Mouse (Mus musculus): ENCODE measurements around the gene Omd. TPM values are rescaled to one million over a fixed set of nuclear protein-coding genes. Genes with fewer than 3 reads are reported as not detected.

Gene Omd
- 1.8 and 2.0 TPM in 2 replicates for polyA plus RNA-seq (2015; fragmentation: Nextera tagmentation; extraction: Ambion mirVana)

- 39% methylated on average over 8 of the region's 8 CpGs for WGBS
- H3K4me3 ChIP-seq (ENCODE audit: low read length): no peak within 1 kb of the TSS
These were observed at the start of gene Omd for GRCm38 (mm10) chr13:49581541-49582530. TSS of gene Omd (plus strand) at chr13:49582462.

GRCm38 (mm10) chr13:49536946-49537345, 45.3 kb upstream of the Omd start:
- 94% methylated on average over 1 of the region's 1 CpGs for WGBS
- no peak overlapping the region for H3K27ac ChIP-seq (ENCODE audit: low read length)
- no peak overlapping the region for H3K4me2 ChIP-seq (ENCODE audit: low read depth, low read length)
- no peak overlapping the region for H3K4me3 ChIP-seq (ENCODE audit: low read length)
- no peaks in the 10 kb centered on the region for H3K27me3 ChIP-seq (ENCODE audit: control insufficient read depth, insufficient read depth, low read depth, low read length)
- no peaks in the 10 kb centered on the region for H3K4me1 ChIP-seq (replicated peaks; ENCODE audit: control insufficient read depth, insufficient read depth, low read length)
- no peaks in the 10 kb centered on the region for H3K9me3 ChIP-seq (ENCODE audit: control insufficient read depth, low read length)
- ATAC-seq (ENCODE audit: low read depth): no peak
- no peak overlapping the region for H3K9ac ChIP-seq (ENCODE audit: low read length)
- H3K36me3 ChIP-seq (ENCODE audit: control insufficient read depth, insufficient read depth, low read length): no peaks in the 10 kb centered on the region

More at GRCm38 (mm10) chr13:49581541-49582530, at the start of gene Omd:
- H3K9ac ChIP-seq (ENCODE audit: low read length): no peak within 1 kb of the TSS
- no peaks in the 10 kb centered on the region for H3K36me3 ChIP-seq (ENCODE audit: control insufficient read depth, insufficient read depth, low read length)
- H3K27me3 ChIP-seq (ENCODE audit: control insufficient read depth, insufficient read depth, low read depth, low read length): no peaks in the 10 kb centered on the region
- H3K27ac ChIP-seq (ENCODE audit: low read length): peak within 1 kb of the TSS; percentile 90
- no peaks in the 10 kb centered on the region for H3K9me3 ChIP-seq (ENCODE audit: control insufficient read depth, low read length)
- no peak within 1 kb of the TSS for H3K4me2 ChIP-seq (ENCODE audit: low read depth, low read length)
- peaks cover 2% of the 10 kb centered on the region; the same call in 1 of the 2 replicates for H3K4me1 ChIP-seq (replicated peaks; ENCODE audit: control insufficient read depth, insufficient read depth, low read length)
- peak; percentile 71 for ATAC-seq (ENCODE audit: low read depth)

- H3K27ac ChIP-seq (ENCODE audit: low read length): no peak overlapping the region
- H3K27me3 ChIP-seq (ENCODE audit: control insufficient read depth, insufficient read depth, low read depth, low read length): no peaks in the 10 kb centered on the region
- no peaks in the 10 kb centered on the region for H3K4me1 ChIP-seq (replicated peaks; ENCODE audit: control insufficient read depth, insufficient read depth, low read length)
- no peaks in the 10 kb centered on the region for H3K9me3 ChIP-seq (ENCODE audit: control insufficient read depth, low read length)
- no peak for ATAC-seq (ENCODE audit: low read depth)
- no peaks in the 10 kb centered on the region for H3K36me3 ChIP-seq (ENCODE audit: control insufficient read depth, insufficient read depth, low read length)
- WGBS: 82% methylated on average over 1 of the region's 1 CpGs
- H3K4me2 ChIP-seq (ENCODE audit: low read depth, low read length): no peak overlapping the region
- H3K9ac ChIP-seq (ENCODE audit: low read length): no peak overlapping the region
- no peak overlapping the region for H3K4me3 ChIP-seq (ENCODE audit: low read length)
These were observed 43.6 kb upstream of the Omd start for GRCm38 (mm10) chr13:49538693-49539092.

- no peaks in the 10 kb centered on the region for H3K4me1 ChIP-seq (replicated peaks; ENCODE audit: control insufficient read depth, insufficient read depth, low read length)
- peak; percentile 76 for ATAC-seq (ENCODE audit: low read depth)
- no peaks in the 10 kb centered on the region for H3K27me3 ChIP-seq (ENCODE audit: control insufficient read depth, insufficient read depth, low read depth, low read length)
- peak within 1 kb of the TSS; percentile 49; the same call in 1 of the 2 replicates for H3K27ac ChIP-seq (ENCODE audit: low read length)
- no peaks in the 10 kb centered on the region for H3K36me3 ChIP-seq (ENCODE audit: control insufficient read depth, insufficient read depth, low read length)
- H3K4me2 ChIP-seq (ENCODE audit: low read depth, low read length): no peak within 1 kb of the TSS
- H3K4me3 ChIP-seq (ENCODE audit: low read length): no peak within 1 kb of the TSS
- H3K9me3 ChIP-seq (ENCODE audit: control insufficient read depth, low read length): no peaks in the 10 kb centered on the region
- no peak within 1 kb of the TSS for H3K9ac ChIP-seq (ENCODE audit: low read length)
- WGBS: 35% methylated on average over 3 of the region's 3 CpGs
These were observed 38.0 kb upstream of the Omd start, which contains the start of gene Aspn for GRCm38 (mm10) chr13:49544279-49544678. TSS of gene Aspn (plus strand) at chr13:49544443.

DNA sequence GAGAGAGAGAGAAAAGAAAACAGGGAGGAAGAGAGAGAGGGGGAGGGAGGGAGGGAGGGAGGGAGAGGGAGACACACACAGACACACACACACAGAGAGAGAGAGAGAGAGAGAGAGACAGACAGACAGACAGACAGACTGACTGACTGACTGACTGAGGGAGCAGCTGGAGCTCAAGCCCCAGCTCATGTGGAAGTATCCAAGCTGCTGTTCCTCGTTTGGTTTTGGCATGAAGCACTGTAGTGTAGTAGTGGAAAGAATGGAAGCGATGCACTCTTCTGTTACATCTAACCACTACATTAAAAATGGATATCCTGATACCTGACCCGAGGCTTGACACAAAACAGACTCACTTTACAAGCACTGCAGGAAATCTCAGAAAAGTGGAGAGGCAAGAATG, 36.6 kb upstream of the Omd start:
- H3K4me1 ChIP-seq (replicated peaks; ENCODE audit: control insufficient read depth, insufficient read depth, low read length): no peaks in the 10 kb centered on the region
- H3K4me2 ChIP-seq (ENCODE audit: low read depth, low read length): no peak overlapping the region
- H3K27ac ChIP-seq (ENCODE audit: low read length): peak overlapping the region; percentile 15; the same call in 1 of the 2 replicates
- no peak for ATAC-seq (ENCODE audit: low read depth)
- no peak overlapping the region for H3K9ac ChIP-seq (ENCODE audit: low read length)
- H3K9me3 ChIP-seq (ENCODE audit: control insufficient read depth, low read length): no peaks in the 10 kb centered on the region
- H3K36me3 ChIP-seq (ENCODE audit: control insufficient read depth, insufficient read depth, low read length): no peaks in the 10 kb centered on the region
- no peak overlapping the region for H3K4me3 ChIP-seq (ENCODE audit: low read length)
- 44% methylated on average over 3 of the region's 3 CpGs for WGBS
- no peaks in the 10 kb centered on the region for H3K27me3 ChIP-seq (ENCODE audit: control insufficient read depth, insufficient read depth, low read depth, low read length)

- 63% methylated on average over 1 of the region's 1 CpGs for WGBS
- Histone ChIP-seq H3K27ac (ENCODE audit: low read length) (peak overlapping the region; percentile 15), H3K36me3 (ENCODE audit: control insufficient read depth, insufficient read depth, low read length) (no peaks in the 10 kb centered on the region), H3K9me3 (ENCODE audit: control insufficient read depth, low read length) (no peaks in the 10 kb centered on the region), H3K9ac (ENCODE audit: low read length) (no peak overlapping the region), H3K4me3 (ENCODE audit: low read length) (no peak overlapping the region), H3K27me3 (ENCODE audit: control insufficient read depth, insufficient read depth, low read depth, low read length) (no peaks in the 10 kb centered on the region), H3K4me2 (ENCODE audit: low read depth, low read length) (no peak overlapping the region), H3K4me1 (replicated peaks; ENCODE audit: control insufficient read depth, insufficient read depth, low read length) (no peaks in the 10 kb centered on the region)
- peak; percentile 43; the same call in 1 of the 2 replicates for ATAC-seq (ENCODE audit: low read depth)
These were observed 35.7 kb upstream of the Omd start for GRCm38 (mm10) chr13:49546517-49546916.

- Histone ChIP-seq H3K9ac (ENCODE audit: low read length) (0 out of 2 replicates have a peak overlapping the region, but pooled peaks have one; percentile 5), H3K27me3 (ENCODE audit: control insufficient read depth, insufficient read depth, low read depth, low read length) (no peaks in the 10 kb centered on the region), H3K4me3 (ENCODE audit: low read length) (no peak overlapping the region), H3K4me2 (ENCODE audit: low read depth, low read length) (no peak overlapping the region), H3K27ac (ENCODE audit: low read length) (peak overlapping the region; percentile 49), H3K36me3 (ENCODE audit: control insufficient read depth, insufficient read depth, low read length) (no peaks in the 10 kb centered on the region), H3K4me1 (replicated peaks; ENCODE audit: control insufficient read depth, insufficient read depth, low read length) (no peaks in the 10 kb centered on the region), H3K9me3 (ENCODE audit: control insufficient read depth, low read length) (no peaks in the 10 kb centered on the region)
- 71% methylated on average over 1 of the region's 1 CpGs for WGBS
- ATAC-seq (ENCODE audit: low read depth): no peak
These were observed 34.6 kb upstream of the Omd start for GRCm38 (mm10) chr13:49547563-49548150.

DNA sequence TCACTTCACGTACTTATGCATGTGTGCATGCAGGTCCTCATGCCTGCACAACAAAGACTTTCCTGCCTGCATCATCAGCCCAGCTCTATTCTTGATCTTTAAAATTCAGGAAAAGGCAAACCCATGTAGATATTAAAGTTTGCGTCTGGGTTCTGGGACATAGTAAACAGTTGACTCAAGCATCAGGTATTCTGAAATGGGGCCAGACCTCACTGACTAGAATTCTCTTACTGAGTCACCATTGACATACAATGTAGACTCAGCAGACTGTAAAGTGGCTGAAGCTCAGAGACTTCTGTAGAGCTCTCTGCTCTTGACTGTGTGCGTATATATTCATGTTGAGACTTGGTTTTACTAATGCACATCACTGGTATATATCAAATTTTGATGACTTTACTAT, 32.6 kb upstream of the Omd start:
- H3K4me3 ChIP-seq (ENCODE audit: low read length): no peak overlapping the region
- no peaks in the 10 kb centered on the region for H3K36me3 ChIP-seq (ENCODE audit: control insufficient read depth, insufficient read depth, low read length)
- no peaks in the 10 kb centered on the region for H3K9me3 ChIP-seq (ENCODE audit: control insufficient read depth, low read length)
- H3K27me3 ChIP-seq (ENCODE audit: control insufficient read depth, insufficient read depth, low read depth, low read length): no peaks in the 10 kb centered on the region
- ATAC-seq (ENCODE audit: low read depth): no peak
- 85% methylated on average over 3 of the region's 3 CpGs for WGBS
- no peaks in the 10 kb centered on the region for H3K4me1 ChIP-seq (replicated peaks; ENCODE audit: control insufficient read depth, insufficient read depth, low read length)
- no peak overlapping the region for H3K27ac ChIP-seq (ENCODE audit: low read length)
- H3K4me2 ChIP-seq (ENCODE audit: low read depth, low read length): no peak overlapping the region
- H3K9ac ChIP-seq (ENCODE audit: low read length): no peak overlapping the region

GRCm38 (mm10) chr13:49554519-49554918, 27.7 kb upstream of the Omd start:
- no peak overlapping the region for H3K9ac ChIP-seq (ENCODE audit: low read length)
- no peak overlapping the region for H3K27ac ChIP-seq (ENCODE audit: low read length)
- no peak for ATAC-seq (ENCODE audit: low read depth)
- H3K36me3 ChIP-seq (ENCODE audit: control insufficient read depth, insufficient read depth, low read length): no peaks in the 10 kb centered on the region
- no peak overlapping the region for H3K4me3 ChIP-seq (ENCODE audit: low read length)
- no peaks in the 10 kb centered on the region for H3K4me1 ChIP-seq (replicated peaks; ENCODE audit: control insufficient read depth, insufficient read depth, low read length)
- H3K9me3 ChIP-seq (ENCODE audit: control insufficient read depth, low read length): no peaks in the 10 kb centered on the region
- H3K4me2 ChIP-seq (ENCODE audit: low read depth, low read length): no peak overlapping the region
- 66% methylated on average over 5 of the region's 5 CpGs for WGBS
- no peaks in the 10 kb centered on the region for H3K27me3 ChIP-seq (ENCODE audit: control insufficient read depth, insufficient read depth, low read depth, low read length)
